9 mouse cellular contexts compared by ENCODE assay signal in the genomic region with DNA sequence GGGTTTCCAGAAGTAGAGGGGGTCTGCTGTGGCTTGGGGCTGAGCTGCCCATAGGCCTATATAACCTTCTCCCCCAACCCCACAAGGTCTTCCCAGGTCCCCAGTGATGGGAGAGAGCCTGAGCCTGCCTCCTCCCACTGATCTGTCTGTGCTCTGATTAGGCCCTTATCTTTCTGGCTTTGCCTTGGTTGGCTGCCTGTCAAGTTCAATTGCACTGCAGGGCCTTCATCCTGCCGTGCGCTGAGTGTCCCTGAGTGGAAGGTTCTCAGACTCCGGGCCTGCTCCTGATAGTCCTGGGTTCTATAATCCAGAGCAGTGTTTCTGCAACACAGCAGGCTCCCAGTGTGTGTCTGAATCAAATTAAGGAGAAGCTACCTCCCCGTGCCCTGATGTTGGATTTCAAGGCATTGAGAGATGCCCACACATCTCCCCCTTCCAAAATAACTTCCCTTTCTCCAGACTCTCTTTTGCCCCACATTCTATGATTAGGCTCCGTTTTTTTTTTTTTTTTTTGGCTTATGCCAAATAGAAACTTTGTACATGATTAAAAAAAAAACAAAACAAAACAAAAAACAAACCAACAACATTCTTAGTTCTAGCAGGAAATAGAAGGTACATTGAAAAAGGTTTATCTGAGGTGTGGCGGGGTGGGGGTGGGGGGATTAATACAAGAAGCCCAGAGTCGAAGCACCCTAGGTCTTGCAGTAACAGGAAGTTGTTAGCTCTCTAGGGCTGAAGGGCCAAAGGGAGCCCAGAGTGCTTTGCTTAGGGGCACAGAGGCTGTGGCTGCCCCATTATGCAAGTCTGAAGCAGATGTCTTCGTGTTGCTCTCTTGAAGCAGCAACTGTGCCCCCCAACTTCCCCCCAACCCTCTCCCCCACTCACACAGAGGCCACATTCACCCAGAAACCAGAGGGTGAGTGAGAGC.
DNase-seq lines count a peak whose midpoint lies in the region; ATAC-seq and TF ChIP-seq lines count a peak whose summit lies in the region.
"Had no signal": no experiment of that assay in that cellular context is flagged by ENCODE, and none has a peak within 500 bp of the region (broad histone marks: within the 10 kb centered on the region; RNA-seq: fewer than 3 reads in every experiment).

No protein-coding gene starts in this region.

- H3K36me3 ChIP-seq in kidney, embryonic 14.5 days (ENCODE audit: control insufficient read depth, insufficient read depth, low read length) = no peaks in the 10 kb centered on the region
- H3K36me3 ChIP-seq in heart, embryonic 16.5 days (ENCODE audit: control insufficient read depth, insufficient read depth) = no peaks in the 10 kb centered on the region
- H3K36me3 ChIP-seq in forebrain, embryonic 16.5 days (ENCODE audit: control insufficient read depth, insufficient read depth) = no peaks in the 10 kb centered on the region

- TF ChIP-seq CTCF in bone marrow macrophage, adult 2 months (IDR thresholded peaks at IDR 0.05; ENCODE audit: low read depth, low read length) = no peak

- H3K4me3 ChIP-seq in kidney, embryonic 14.5 days (ENCODE audit: low read length) = no peak overlapping the region
- H3K4me3 ChIP-seq in bone marrow macrophage, adult 2 months (ENCODE audit: insufficient read depth, low read length) = no peak overlapping the region
- no peak overlapping the region for H3K4me3 ChIP-seq in heart, embryonic 16.5 days (ENCODE audit: low read length)
- H3K4me3 ChIP-seq in forebrain, embryonic 16.5 days (replicated peaks; ENCODE audit: low read length) = no peak overlapping the region

- H3K27me3 ChIP-seq in kidney, embryonic 14.5 days (ENCODE audit: control insufficient read depth, insufficient read depth, low read length) = no peaks in the 10 kb centered on the region
- no peaks in the 10 kb centered on the region for H3K27me3 ChIP-seq in heart, embryonic 16.5 days (ENCODE audit: control insufficient read depth, insufficient read depth, low read length)
- no peaks in the 10 kb centered on the region for H3K27me3 ChIP-seq in forebrain, embryonic 16.5 days (replicated peaks; ENCODE audit: control insufficient read depth, insufficient read depth, low read length)
- H3K27me3 ChIP-seq: CH12.LX had no signal

- 54% methylated on average over 8 of the region's 8 CpGs for WGBS in kidney, embryonic 14.5 days
- WGBS in heart, embryonic 16.5 days = 29% methylated on average over 8 of the region's 8 CpGs
- WGBS in forebrain, embryonic 16.5 days = 57% methylated on average over 8 of the region's 8 CpGs

- no peak for DNase-seq in kidney, adult 11 months
- no peak for DNase-seq in cerebellum, postnatal 4 days (ENCODE audit: low spot score in 2 of 2)
- no peak for DNase-seq in thymus, postnatal 4 days

- peaks cover 16% of the 10 kb centered on the region; the same call in 1 of the 2 replicates for H3K4me1 ChIP-seq in kidney, embryonic 14.5 days (ENCODE audit: control insufficient read depth, insufficient read depth, low read length)
- H3K4me1 ChIP-seq in bone marrow macrophage, adult 2 months (ENCODE audit: control insufficient read depth, insufficient read depth, low read length) = peaks cover 10% of the 10 kb centered on the region
- peaks cover 11% of the 10 kb centered on the region for H3K4me1 ChIP-seq in heart, embryonic 16.5 days (ENCODE audit: control insufficient read depth, insufficient read depth, low read length)
- no peaks in the 10 kb centered on the region for H3K4me1 ChIP-seq in forebrain, embryonic 16.5 days (replicated peaks; ENCODE audit: control insufficient read depth, insufficient read depth, low read length)

- ATAC-seq in kidney, embryonic 14.5 days (ENCODE audit: low FRiP score, low TSS enrichment) = 0 out of 2 replicates have a peak, but pooled peaks have one; percentile 17
- peak; percentile 86 for ATAC-seq in heart, embryonic 16.5 days (replicated peaks; ENCODE audit: extremely low read depth, insufficient read depth, low FRiP score)
- ATAC-seq in megakaryocyte progenitor cell, adult 5-6 weeks (replicated peaks; ENCODE audit: poor library complexity) = peak; percentile 85
- no peak for ATAC-seq in forebrain, embryonic 16.5 days

- H3K9me3 ChIP-seq in kidney, embryonic 14.5 days (ENCODE audit: control insufficient read depth, low read length) = peaks cover 5% of the 10 kb centered on the region; the same call in 1 of the 2 replicates
- no peaks in the 10 kb centered on the region for H3K9me3 ChIP-seq in heart, embryonic 16.5 days (replicated peaks; ENCODE audit: control insufficient read depth, low read length)
- H3K9me3 ChIP-seq in forebrain, embryonic 16.5 days (ENCODE audit: control insufficient read depth, low read length) = no peaks in the 10 kb centered on the region

- H3K27ac ChIP-seq in kidney, embryonic 14.5 days (ENCODE audit: low read depth, low read length) = no peak overlapping the region
- H3K27ac ChIP-seq in bone marrow macrophage, adult 2 months (ENCODE audit: insufficient read depth, low read depth, low read length) = peak overlapping the region; percentile 19; the same call in 1 of the 2 replicates
- peak overlapping the region; percentile 65 for H3K27ac ChIP-seq in heart, embryonic 16.5 days (ENCODE audit: low read length)
- no peak overlapping the region for H3K27ac ChIP-seq in forebrain, embryonic 16.5 days (ENCODE audit: low read length)

- H3K9ac ChIP-seq in kidney, embryonic 14.5 days (ENCODE audit: low read depth, low read length) = no peak overlapping the region
- H3K9ac ChIP-seq in heart, embryonic 16.5 days (ENCODE audit: low read length) = no peak overlapping the region
- no peak overlapping the region for H3K9ac ChIP-seq in forebrain, embryonic 16.5 days (replicated peaks; ENCODE audit: low read depth, low read length)

- no peak overlapping the region for H3K4me2 ChIP-seq in kidney, embryonic 14.5 days (replicated peaks; ENCODE audit: low read depth, low read length)
- H3K4me2 ChIP-seq in heart, embryonic 16.5 days (ENCODE audit: low read depth, low read length) = no peak overlapping the region
- H3K4me2 ChIP-seq in forebrain, embryonic 16.5 days (ENCODE audit: low read length) = no peak overlapping the region

- TF ChIP-seq POLR2A in bone marrow macrophage, adult 2 months (IDR thresholded peaks at IDR 0.05; ENCODE audit: borderline replicate concordance, low read depth, low read length) = no peak

Comparison
In these comparisons a context has a peak if more than half of its experiments do, and no peak if none do; other contexts are left out.
1. H3K27ac ChIP-seq: peak in bone marrow macrophage, adult 2 months (single experiment) and heart, embryonic 16.5 days (single experiment); none in kidney, embryonic 14.5 days (single experiment) and forebrain, embryonic 16.5 days (single experiment).